Mouse (Mus musculus) heart, embryonic 16.5 days (tissue): ENCODE results near the gene Agfg2. TPM values are rescaled to one million over a fixed set of nuclear protein-coding genes. Genes with fewer than 3 reads are reported as not detected.

Experiments used
- polyA plus RNA-seq: library from polyadenylated mRNA; unstranded; fragments of >200 nt; fragmentation: Nextera tagmentation; extraction: Ambion mirVana; gene quantifications from 2 replicates; pipeline ENCODE4 v1.2.1, GENCODE M21; 2015

The Agfg2 gene
- polyA plus RNA-seq, 1 experiment from 2014 or later = 21.0 TPM

Other genes starting within 250 kb of the Agfg2 start
- gene Zan, start 207.7 kb downstream of the Agfg2 start, polyA plus RNA-seq = 0.02 and 0.09 TPM in 2 replicates
- gene Pop7, start 182.2 kb downstream of the Agfg2 start, polyA plus RNA-seq = 43.3 and 45.5 TPM in 2 replicates
- gene Gigyf1, start 166.2 kb downstream of the Agfg2 start, polyA plus RNA-seq = 8.9 and 9.7 TPM in 2 replicates
- not detected in 2 replicates for gene Epo, start 151.5 kb downstream of the Agfg2 start, polyA plus RNA-seq
- 276 and 285 TPM in 2 replicates for gene Gnb2, start 151.2 kb downstream of the Agfg2 start, polyA plus RNA-seq
- 0.33 and 0.36 TPM in 2 replicates for gene Actl6b, start 131.2 kb downstream of the Agfg2 start, polyA plus RNA-seq
- 0.26 and 0.54 TPM in 2 replicates for gene Tfr2, start 114.9 kb downstream of the Agfg2 start, polyA plus RNA-seq
- 21.8 and 25.0 TPM in 2 replicates for gene Mospd3, start 83.7 kb downstream of the Agfg2 start, polyA plus RNA-seq
- 121 and 129 TPM in 2 replicates for gene Pcolce, start 70.9 kb downstream of the Agfg2 start, polyA plus RNA-seq
- gene Fbxo24, start 55.7 kb downstream of the Agfg2 start, polyA plus RNA-seq = 0.12 and 0.39 TPM in 2 replicates
- 24.8 and 31.1 TPM in 2 replicates for gene Lrch4, start 55.6 kb downstream of the Agfg2 start, polyA plus RNA-seq
- 9.1 and 12.5 TPM in 2 replicates for gene Gm20605, start 55.6 kb downstream of the Agfg2 start, polyA plus RNA-seq
- 6.2 and 6.3 TPM in 2 replicates for gene Sap25, start 43.4 kb downstream of the Agfg2 start, polyA plus RNA-seq
- 0.20 and 0.21 TPM in 2 replicates for gene Irs3, start 39.0 kb downstream of the Agfg2 start, polyA plus RNA-seq
- gene Nyap1, start 56.9 kb upstream of the Agfg2 start, polyA plus RNA-seq = 1.6 and 1.9 TPM in 2 replicates
- 164 and 189 TPM in 2 replicates for gene Tsc22d4, start 61.0 kb upstream of the Agfg2 start, polyA plus RNA-seq
- 20.5 and 22.6 TPM in 2 replicates for gene Ppp1r35, start 94.1 kb upstream of the Agfg2 start, polyA plus RNA-seq
- gene Mepce, start 102.9 kb upstream of the Agfg2 start, polyA plus RNA-seq = 5.6 and 5.7 TPM in 2 replicates
- 9.6 and 9.9 TPM in 2 replicates for gene Zcwpw1, start 103.1 kb upstream of the Agfg2 start, polyA plus RNA-seq
- gene Pilra, start 151.6 kb upstream of the Agfg2 start, polyA plus RNA-seq = 2.0 TPM in 2 replicates
- gene Pilrb1, start 173.4 kb upstream of the Agfg2 start, polyA plus RNA-seq = 0.77 and 0.89 TPM in 2 replicates
- gene Pilrb2, start 187.1 kb upstream of the Agfg2 start, polyA plus RNA-seq = 1.7 and 1.8 TPM in 2 replicates
- gene Cyp3a13, start 236.9 kb upstream of the Agfg2 start, polyA plus RNA-seq = 0.07 and 0.26 TPM in 2 replicates